Mouse (Mus musculus) stomach, postnatal 0 days (tissue): ENCODE results near the gene Pank1. TPM values are rescaled to one million over a fixed set of nuclear protein-coding genes. Genes with fewer than 3 reads are reported as not detected.

Source experiments
- ATAC-seq: fragments of 200-750 bp; cut with Nextera tagmentation; 2 replicates; pipeline ENCODE4 v1.8.0; 2017; ENCODE audit not compliant: low FRiP score, low TSS enrichment
- DNase-seq: peaks from one replicate; pipeline ENCODE4 v3.0.0-alpha.2; 2016; ENCODE audit warnings: low spot score
- H3K27ac ChIP-seq: fragments of 300-500 bp; sonication (generic); replicated peaks from 2 replicates; pipeline ENCODE4 v1.5.1; 2014; ENCODE audit warnings: mild to moderate bottlenecking, control low read depth
- H3K27me3 ChIP-seq: fragments of 300-500 bp; sonication (generic); 2 replicates; pipeline ENCODE4 v1.6.1; 2014; ENCODE audit warnings: low read length; ENCODE audit not compliant: control insufficient read depth, insufficient read depth
- H3K36me3 ChIP-seq: fragments of 300-500 bp; sonication (generic); 2 replicates; pipeline ENCODE4 v1.6.1; 2014; ENCODE audit warnings: low read length, mixed read lengths; ENCODE audit not compliant: control insufficient read depth, insufficient read depth
- H3K4me1 ChIP-seq: fragments of 300-500 bp; sonication (generic); replicated peaks from 2 replicates; pipeline ENCODE4 v1.6.1; 2014; ENCODE audit warnings: antibody characterized with exemption; ENCODE audit not compliant: control insufficient read depth, insufficient read depth
- H3K4me2 ChIP-seq: fragments of 300-500 bp; sonication (generic); replicated peaks from 2 replicates; pipeline ENCODE4 v1.6.1; 2014; ENCODE audit warnings: low read depth, mild to moderate bottlenecking, control low read depth, moderate library complexity
- H3K4me3 ChIP-seq: fragments of 300-500 bp; sonication (generic); 2 replicates; pipeline ENCODE4 v1.5.1; 2014; ENCODE audit warnings: low read depth, low read length, control low read depth
- H3K9ac ChIP-seq: fragments of 300-500 bp; sonication (generic); 2 replicates; pipeline ENCODE4 v1.6.1; 2014; ENCODE audit warnings: mild to moderate bottlenecking, low read length, control low read depth, mixed read lengths
- H3K9me3 ChIP-seq: fragments of 300-500 bp; sonication (generic); 2 replicates; pipeline ENCODE4 v1.6.1; 2016; ENCODE audit warnings: low read length; ENCODE audit not compliant: control insufficient read depth
- CTCF ChIP-seq: IDR thresholded peaks from 2 replicates; pipeline ENCODE4 v1.5.1; 2016; ENCODE audit warnings: antibody characterized with exemption, low read depth, mild to moderate bottlenecking, moderate library complexity
- EP300 ChIP-seq: optimal IDR thresholded peaks from 2 replicates; pipeline ENCODE3; 2016; ENCODE audit warnings: antibody characterized with exemption
- WGBS: fragments of 180-500 bp; shearing (Covaris S2); extraction: QIAGEN DNeasy Blood & Tissue Kit; methylation state at CpG from one replicate; pipeline ENCODE4 v1.1.7; 2014; 5-methylcytosine and 5-hydroxymethylcytosine counted together
- polyA plus RNA-seq: library from polyadenylated mRNA; unstranded; fragments of >200 nt; fragmentation: Nextera tagmentation; extraction: Ambion mirVana; gene quantifications from 2 replicates; pipeline ENCODE4 v1.2.1, GENCODE M21; 2015

The Pank1 gene
- polyA plus RNA-seq, 1 experiment from 2014 or later, result 3.9 TPM

- H3K27ac ChIP-seq, result no peak overlapping the region
- no peak overlapping the region for H3K4me2 ChIP-seq
- no peaks in the 10 kb centered on the region for H3K36me3 ChIP-seq
- H3K4me1 ChIP-seq, result no peaks in the 10 kb centered on the region
- H3K9me3 ChIP-seq, result no peaks in the 10 kb centered on the region
- TF ChIP-seq EP300 (no peak), CTCF (no peak)
- DNase-seq (no peak), ATAC-seq (no peak)
- WGBS, result 78% methylated on average over 4 of the region's 4 CpGs
- no peak overlapping the region for H3K4me3 ChIP-seq
- no peak overlapping the region for H3K9ac ChIP-seq
- H3K27me3 ChIP-seq, result no peaks in the 10 kb centered on the region
These were observed 66.5 kb downstream of the Pank1 start for GRCm38 (mm10) chr19:34812711-34813110.

- Histone ChIP-seq H3K36me3 (no peaks in the 10 kb centered on the region), H3K27me3 (no peaks in the 10 kb centered on the region), H3K9me3 (no peaks in the 10 kb centered on the region), H3K4me2 (no peak overlapping the region), H3K4me3 (no peak overlapping the region), H3K9ac (no peak overlapping the region), H3K4me1 (no peaks in the 10 kb centered on the region), H3K27ac (no peak overlapping the region)
- 87% methylated on average over 5 of the region's 5 CpGs for WGBS
- DNase-seq (no peak), ATAC-seq (no peak)
- no peak for TF ChIP-seq EP300
- TF ChIP-seq CTCF, result no peak
These were observed 72.1 kb downstream of the Pank1 start for GRCm38 (mm10) chr19:34807173-34807572.

- Histone ChIP-seq H3K4me2 (no peak overlapping the region), H3K27me3 (no peaks in the 10 kb centered on the region), H3K4me3 (no peak overlapping the region), H3K4me1 (no peaks in the 10 kb centered on the region), H3K9me3 (no peaks in the 10 kb centered on the region), H3K9ac (no peak overlapping the region), H3K27ac (no peak overlapping the region), H3K36me3 (no peaks in the 10 kb centered on the region)
- TF ChIP-seq EP300 (no peak), CTCF (no peak)
- WGBS, result 62% methylated on average over 2 of the region's 2 CpGs
- ATAC-seq (no peak), DNase-seq (no peak)
These were observed 74.2 kb downstream of the Pank1 start for GRCm38 (mm10) chr19:34805071-34805470.

- no peaks in the 10 kb centered on the region for H3K27me3 ChIP-seq
- no peak overlapping the region for H3K4me3 ChIP-seq
- H3K9me3 ChIP-seq, result no peaks in the 10 kb centered on the region
- no peaks in the 10 kb centered on the region for H3K4me1 ChIP-seq
- no peaks in the 10 kb centered on the region for H3K36me3 ChIP-seq
- H3K27ac ChIP-seq, result no peak overlapping the region
- no peak overlapping the region for H3K9ac ChIP-seq
- ATAC-seq (no peak), DNase-seq (no peak)
- TF ChIP-seq EP300 (no peak), CTCF (no peak)
- H3K4me2 ChIP-seq, result no peak overlapping the region
- WGBS, result 80% methylated on average over 2 of the region's 2 CpGs
These were observed 74.7 kb downstream of the Pank1 start for GRCm38 (mm10) chr19:34804531-34804930.

GRCm38 (mm10) chr19:34803396-34803795 lies 75.9 kb downstream of the Pank1 start:
- Histone ChIP-seq H3K4me3 (no peak overlapping the region), H3K9me3 (no peaks in the 10 kb centered on the region), H3K27ac (no peak overlapping the region), H3K4me1 (no peaks in the 10 kb centered on the region), H3K4me2 (no peak overlapping the region), H3K36me3 (no peaks in the 10 kb centered on the region), H3K27me3 (no peaks in the 10 kb centered on the region), H3K9ac (no peak overlapping the region)
- DNase-seq (no peak), ATAC-seq (no peak)
- 88% methylated on average over 4 of the region's 4 CpGs for WGBS
- TF ChIP-seq CTCF (no peak), EP300 (no peak)

- no peak for TF ChIP-seq CTCF
- TF ChIP-seq EP300, result no peak
- DNase-seq (no peak), ATAC-seq (no peak)
- Histone ChIP-seq H3K27me3 (no peaks in the 10 kb centered on the region), H3K4me2 (no peak overlapping the region), H3K4me1 (no peaks in the 10 kb centered on the region), H3K36me3 (no peaks in the 10 kb centered on the region), H3K27ac (no peak overlapping the region), H3K9me3 (no peaks in the 10 kb centered on the region), H3K4me3 (no peak overlapping the region), H3K9ac (no peak overlapping the region)
- 19% methylated on average over 6 of the region's 6 CpGs for WGBS
These were observed 79.5 kb downstream of the Pank1 start for GRCm38 (mm10) chr19:34799644-34800267.
